Mouse (Mus musculus): ENCODE results near the gene Rpgrip1. TPM values are rescaled to one million over a fixed set of nuclear protein-coding genes. Genes with fewer than 3 reads are reported as not detected.
A peak's percentile ranks its signal among the peaks of the same experiment; 100 is the strongest.
"Not testable (repeated sequence)": the region's sequence is repeated elsewhere in the genome, so short reads cannot be mapped to it uniquely, and the experiment has no call there.

Rpgrip1 gene
- total RNA-seq (2022), result not detected

GRCm38 (mm10) chr14:52110346-52110745 is at the start of gene Rpgrip1:
Rpgrip1 (plus strand) TSS chr14:52110704.
- no peak for DNase-seq (ENCODE audit: low spot score in 2 of 2)

DNA sequence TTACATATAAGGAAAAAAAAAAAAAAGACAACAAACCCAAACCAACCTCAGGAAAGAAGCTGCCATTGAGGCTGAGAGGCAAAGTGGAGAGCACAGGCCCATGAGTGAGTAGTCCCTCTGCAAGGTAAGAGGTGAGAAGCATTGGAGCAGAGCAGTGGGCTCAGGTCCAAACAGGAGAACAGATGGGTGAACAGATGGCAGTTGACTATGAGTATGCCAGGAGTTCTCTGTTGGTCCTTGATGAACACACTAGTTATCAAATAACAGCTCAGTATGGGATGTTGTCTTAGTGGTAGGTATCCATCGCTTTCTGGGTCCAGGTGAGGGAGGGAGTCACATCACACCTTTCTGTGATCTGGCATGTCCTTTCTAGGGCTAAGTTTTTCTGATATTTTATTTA is 49.7 kb upstream of the Rpgrip1 start:
- DNase-seq (ENCODE audit: low spot score in 2 of 2), result no peak

GRCm38 (mm10) chr14:52061798-52062197 is 48.7 kb upstream of the Rpgrip1 start:
- no peak for DNase-seq (ENCODE audit: low spot score in 2 of 2)

DNA sequence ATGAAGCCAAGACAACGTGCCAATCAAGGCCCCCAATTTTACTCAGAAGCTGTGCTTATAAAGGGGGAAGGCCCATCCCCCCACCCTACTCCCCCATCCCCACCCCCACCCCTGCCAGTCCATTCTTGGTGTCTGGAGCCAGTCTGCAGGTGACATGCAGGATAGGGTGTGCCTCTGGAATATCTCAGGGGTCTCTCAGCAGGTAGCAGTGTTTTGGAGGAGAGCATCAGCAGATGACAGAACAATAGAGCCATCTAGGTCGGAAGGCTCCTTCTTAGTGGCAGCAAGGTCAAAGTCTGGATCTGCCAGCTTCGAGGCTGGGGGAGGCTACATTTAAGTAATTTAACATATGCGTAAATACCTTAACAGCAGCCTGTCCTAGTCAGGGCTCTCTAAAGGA is 44.4 kb upstream of the Rpgrip1 start:
- no peak for DNase-seq (ENCODE audit: low spot score in 2 of 2)

DNA sequence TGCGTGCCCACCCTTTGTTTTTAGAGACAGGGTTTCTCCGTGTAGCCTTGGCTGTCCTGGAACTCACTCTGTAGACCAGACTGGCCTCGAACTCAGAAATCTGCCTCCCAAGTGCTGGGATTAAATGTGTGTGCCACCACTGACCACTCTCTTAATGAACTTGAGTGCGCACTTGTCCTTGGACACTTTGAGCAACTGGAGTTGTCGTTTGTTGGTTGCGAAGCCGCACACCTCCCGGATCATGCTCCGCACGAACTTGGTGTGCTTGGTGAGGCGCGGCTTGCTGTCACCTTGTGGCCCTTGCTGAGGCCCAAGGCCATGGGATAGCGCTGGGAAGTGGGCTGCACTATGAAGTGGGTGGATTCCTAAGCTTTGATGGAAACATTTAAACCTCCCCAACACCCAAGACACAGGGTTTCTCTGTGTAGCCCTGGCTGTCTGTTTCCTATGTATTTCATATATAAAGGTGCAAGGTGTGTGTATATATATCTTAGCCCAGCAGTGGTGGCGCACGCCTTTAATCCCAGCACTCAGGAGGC is 38.8 kb upstream of the Rpgrip1 start:
- DNase-seq (ENCODE audit: low spot score in 2 of 2), result no peak

DNA sequence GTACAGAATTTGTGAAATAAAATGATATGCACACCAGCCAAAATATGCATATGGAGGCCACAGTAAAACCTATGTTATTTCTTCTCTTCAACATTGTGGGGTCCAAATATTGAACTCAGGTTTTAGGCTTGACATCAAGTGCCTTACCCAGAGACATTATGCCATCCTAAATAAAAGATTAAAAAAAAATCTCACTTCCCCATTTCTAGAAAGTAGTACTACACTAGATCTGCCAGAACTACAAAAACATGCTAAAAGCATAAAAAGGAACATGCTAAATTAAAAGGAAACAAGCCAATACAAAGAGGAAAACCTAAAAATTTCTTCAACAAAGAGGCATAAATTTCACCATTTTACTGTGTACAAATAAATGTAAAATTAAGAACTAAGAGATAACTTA is 27.4 kb upstream of the Rpgrip1 start:
- DNase-seq (ENCODE audit: low spot score in 2 of 2), result no peak

GRCm38 (mm10) chr14:52094533-52094932 is 16.0 kb upstream of the Rpgrip1 start:
- DNase-seq (ENCODE audit: low spot score in 2 of 2), result no peak

GRCm38 (mm10) chr14:52097191-52097590 is 13.3 kb upstream of the Rpgrip1 start:
- DNase-seq (ENCODE audit: low spot score in 2 of 2), result not testable (repeated sequence)

GRCm38 (mm10) chr14:52098387-52098786 is 12.1 kb upstream of the Rpgrip1 start:
- not testable (repeated sequence) for DNase-seq (ENCODE audit: low spot score in 2 of 2)

DNA sequence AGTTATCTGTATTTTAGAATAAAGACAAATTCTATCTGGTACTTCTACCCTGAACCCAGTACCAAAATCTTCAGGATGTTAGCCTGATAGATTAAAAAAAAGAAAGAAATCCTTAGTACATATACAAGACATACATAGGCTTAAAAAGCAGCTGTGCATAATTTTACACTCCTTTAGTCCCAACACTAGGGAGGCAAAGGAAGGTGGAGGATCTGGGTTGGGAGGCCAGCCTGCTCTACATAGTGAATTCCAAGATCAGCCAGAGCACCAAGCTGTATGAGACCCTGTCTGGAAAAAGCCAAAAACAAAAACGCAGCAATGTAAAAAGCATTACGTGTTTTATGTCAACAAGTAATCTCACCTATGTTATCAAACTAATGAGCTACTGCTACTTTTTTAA is 10.9 kb upstream of the Rpgrip1 start:
- no peak for DNase-seq (ENCODE audit: low spot score in 2 of 2)

DNA sequence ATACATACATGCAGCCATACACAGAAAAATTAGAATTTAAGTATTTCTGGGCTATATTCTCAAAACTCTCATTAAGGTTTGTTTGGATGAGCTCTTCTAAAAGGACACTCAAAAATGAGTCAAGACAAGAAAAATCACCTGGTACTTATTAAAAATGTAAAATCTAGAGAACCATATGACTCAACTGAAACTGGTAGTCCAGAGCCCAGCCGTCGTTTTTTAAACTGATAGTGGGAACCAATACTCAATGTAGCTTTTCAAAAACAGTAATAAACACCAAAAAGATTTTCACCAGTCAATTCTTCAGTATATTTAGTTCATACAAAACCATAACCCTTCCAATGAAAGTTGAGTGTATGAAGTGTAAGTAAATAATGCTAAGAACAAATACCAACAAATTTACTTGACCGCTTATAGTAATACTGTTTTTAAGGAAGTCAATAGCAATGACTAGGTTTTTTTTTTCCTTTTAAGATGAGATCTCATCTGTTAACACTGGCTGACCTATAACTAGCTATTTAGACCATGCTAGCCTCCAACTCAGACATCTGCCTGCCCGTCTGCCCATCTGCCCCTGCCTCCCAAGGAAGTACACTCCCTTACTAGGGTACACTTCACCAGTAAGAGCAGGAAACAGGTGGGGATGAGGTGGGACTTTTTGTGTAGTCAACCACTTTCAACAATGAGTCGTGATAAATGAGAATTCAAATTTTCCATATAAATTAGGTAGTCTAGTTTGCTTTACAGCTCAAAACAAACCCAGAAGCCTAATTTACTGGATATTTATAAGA is 10.1 kb upstream of the Rpgrip1 start:
- DNase-seq (ENCODE audit: low spot score in 2 of 2), result no peak

- DNase-seq (ENCODE audit: low spot score in 2 of 2), result no peak
Measured at GRCm38 (mm10) chr14:52101285-52102157, 9.0 kb upstream of the Rpgrip1 start.

GRCm38 (mm10) chr14:52103474-52103855 is 7.0 kb upstream of the Rpgrip1 start:
- peak; percentile 44 to 63 for DNase-seq (ENCODE audit: low spot score in 2 of 2)

DNA sequence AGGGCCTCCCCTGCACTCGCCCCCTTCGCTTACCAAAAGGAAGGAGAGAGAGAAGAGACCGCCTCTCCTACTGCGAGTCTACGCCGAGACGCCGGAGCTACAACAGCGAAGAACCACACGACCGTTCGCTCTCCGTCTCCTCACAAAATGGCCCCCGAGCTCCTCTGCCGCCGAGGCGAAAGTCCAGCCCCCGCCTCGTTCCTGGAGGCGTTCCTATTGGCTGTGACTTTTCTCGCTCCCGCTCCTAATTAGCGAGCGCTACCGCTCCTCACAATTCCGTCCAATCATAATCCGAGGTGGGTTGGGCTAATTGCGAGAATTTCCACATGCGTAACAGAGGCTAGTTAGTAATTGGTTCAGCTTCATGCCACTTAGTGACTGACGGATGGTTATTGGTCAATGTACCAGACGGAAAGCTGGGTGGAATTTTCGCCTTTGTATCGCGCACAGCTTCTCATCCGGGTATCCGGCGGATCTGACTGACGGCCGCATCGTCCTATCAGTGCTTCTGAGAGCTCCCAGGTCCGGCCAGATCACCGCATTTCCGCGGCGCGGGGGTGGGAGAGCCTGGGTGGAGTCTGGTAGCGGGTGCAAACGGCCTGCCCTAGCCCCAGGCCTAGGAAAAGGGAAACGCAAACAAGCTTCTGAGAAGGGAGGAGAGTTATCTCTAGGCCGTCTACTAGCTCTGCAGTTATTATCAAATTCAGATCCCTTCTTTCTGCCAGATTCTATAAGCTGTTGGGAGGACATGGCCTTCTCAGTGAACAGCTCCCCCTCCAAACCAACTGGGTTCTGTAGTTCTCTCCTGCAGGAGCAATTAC is 6.4 kb upstream of the Rpgrip1 start, which contains the start of gene Hnrnpc:
Gene Hnrnpc, minus strand, starts transcription at position 173 of the 821 bp plus-strand sequence.
- peak; percentile 100 for DNase-seq (ENCODE audit: low spot score in 2 of 2)

DNA sequence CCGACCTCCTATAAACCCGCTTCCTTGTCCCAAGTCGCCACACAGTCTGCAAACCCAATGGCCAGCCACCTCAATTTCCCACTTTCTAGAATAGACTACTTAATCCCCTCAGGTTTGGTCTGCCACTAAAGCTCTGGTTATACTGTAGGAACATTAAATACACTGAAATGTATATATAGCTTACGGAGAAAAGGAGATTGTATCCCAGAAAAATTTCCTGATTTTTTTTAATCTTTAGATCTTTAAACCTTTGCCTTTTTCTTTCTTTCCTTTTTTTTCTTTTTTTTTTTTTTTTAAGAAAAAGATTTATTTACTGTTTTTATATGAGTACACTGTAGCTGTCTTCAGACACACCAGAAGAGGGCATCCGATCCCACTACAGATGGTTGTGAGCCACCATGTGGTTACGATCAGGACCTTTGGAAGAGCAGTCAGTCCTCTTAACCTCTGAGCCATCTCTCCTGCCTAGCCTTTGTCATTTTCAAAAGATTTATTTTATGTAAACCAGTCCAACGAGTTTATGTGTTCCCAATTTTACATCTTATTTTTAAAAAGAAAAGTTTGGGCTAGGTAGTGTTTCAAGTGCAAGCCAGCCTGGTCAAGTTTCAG is 5.7 kb upstream of the Rpgrip1 start:
- no peak for DNase-seq (ENCODE audit: low spot score in 2 of 2)

DNA sequence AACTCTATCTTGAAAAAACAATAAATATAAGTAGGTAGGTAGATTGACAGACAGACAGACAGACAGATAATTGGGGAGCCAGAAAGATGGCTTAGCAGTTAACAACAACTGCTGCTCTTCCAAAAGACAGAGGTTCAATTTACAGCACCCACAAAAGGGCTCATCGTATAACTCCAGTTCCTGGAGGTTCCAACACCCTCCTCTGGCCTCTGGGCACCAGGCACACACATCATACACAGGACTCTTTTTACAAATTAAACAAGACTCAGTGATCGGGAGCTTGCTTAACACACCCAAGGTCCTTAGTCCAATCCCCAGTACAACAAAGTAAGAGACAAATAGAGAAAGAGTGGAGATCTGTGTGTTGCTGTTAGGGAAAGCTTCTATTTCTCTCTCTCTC is 5.2 kb upstream of the Rpgrip1 start:
- no peak for DNase-seq (ENCODE audit: low spot score in 2 of 2)

DNA sequence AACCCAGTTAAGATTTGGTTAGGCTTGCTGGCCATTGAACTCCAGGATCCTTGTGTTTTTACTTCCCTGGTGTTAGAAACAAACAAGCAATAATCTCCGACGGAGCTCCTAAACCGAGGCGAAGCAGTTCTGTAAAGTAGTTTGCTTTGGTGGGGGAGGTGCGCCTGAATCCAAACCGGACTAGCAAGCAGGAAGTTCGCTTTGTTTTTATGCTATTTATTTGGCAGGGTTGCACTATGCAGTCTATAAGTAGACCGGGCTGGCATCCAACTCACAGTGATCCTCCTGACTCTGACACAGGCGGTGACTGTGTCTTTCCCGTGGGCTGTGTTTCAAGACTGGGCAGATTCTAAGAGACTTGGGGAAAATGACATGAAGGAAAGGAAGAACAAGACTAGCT is 3.8 kb upstream of the Rpgrip1 start:
- DNase-seq (ENCODE audit: low spot score in 2 of 2), result no peak

GRCm38 (mm10) chr14:52108025-52108424 is 2.5 kb upstream of the Rpgrip1 start:
- DNase-seq (ENCODE audit: low spot score in 2 of 2), result no peak

DNA sequence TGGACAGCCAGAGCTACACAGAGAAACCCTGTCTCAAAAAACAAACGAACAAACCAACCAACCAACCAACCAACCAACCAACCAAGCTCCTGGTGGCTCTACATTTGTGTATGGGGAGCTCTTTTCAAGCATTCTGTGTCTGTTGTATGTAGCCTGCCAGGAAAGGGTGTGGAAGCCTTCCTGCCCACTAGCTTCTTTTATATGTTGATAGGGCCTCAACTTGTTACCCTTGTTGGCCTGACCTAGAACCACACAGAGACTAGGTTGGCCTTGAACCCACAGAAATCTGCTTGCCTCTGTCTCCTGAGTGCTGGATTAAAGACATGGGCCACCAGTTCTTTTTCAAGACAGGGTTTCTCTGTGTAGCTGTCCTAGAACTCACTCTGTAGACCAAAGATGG is 3.6 kb downstream of the Rpgrip1 start:
- DNase-seq (ENCODE audit: low spot score in 2 of 2), result no peak

DNA sequence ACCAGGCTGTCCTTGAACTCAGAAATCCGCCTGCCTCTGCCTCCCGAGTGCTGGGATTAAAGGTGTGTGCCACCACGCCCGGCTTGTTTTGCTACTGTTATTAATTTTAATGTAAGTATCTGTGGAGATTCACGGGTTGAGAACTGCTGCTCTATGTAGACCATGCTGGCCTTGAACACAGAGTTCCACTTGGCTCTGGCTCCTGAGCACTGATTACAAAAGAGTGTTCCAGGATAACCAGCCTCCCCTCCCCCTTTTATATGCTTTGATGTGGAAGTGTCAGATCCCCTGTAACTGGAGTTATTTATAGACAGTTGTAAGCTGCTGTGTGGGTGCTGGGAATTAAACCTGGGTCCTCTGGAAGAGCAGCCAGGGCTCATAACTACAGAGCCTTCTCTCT is 6.7 kb downstream of the Rpgrip1 start:
- no peak for DNase-seq (ENCODE audit: low spot score in 2 of 2)

- no peak for DNase-seq (ENCODE audit: low spot score in 2 of 2)
Measured at GRCm38 (mm10) chr14:52118456-52118822, 7.9 kb downstream of the Rpgrip1 start.

Measured in gastrocnemius, adult 8-10 months (tissue).